Mouse (Mus musculus) cerebellum, adult 2 months (tissue): ENCODE data around the gene Dab2ip.

Experiments
- CTCF ChIP-seq: fragments of 200-500 bp; IDR thresholded peaks from 2 replicates; pipeline ENCODE4 v1.5.1; 2011; ENCODE audit warnings: low read depth, mild to moderate bottlenecking, control low read depth, low read length, moderate library complexity, borderline replicate concordance; ENCODE audit not compliant: insufficient read depth
- POLR2A ChIP-seq: fragments of 200-500 bp; IDR thresholded peaks from 2 replicates; pipeline ENCODE4 v1.6.1; 2011; ENCODE audit warnings: low read length, control low read depth, borderline replicate concordance; ENCODE audit not compliant: insufficient read depth

DNA sequence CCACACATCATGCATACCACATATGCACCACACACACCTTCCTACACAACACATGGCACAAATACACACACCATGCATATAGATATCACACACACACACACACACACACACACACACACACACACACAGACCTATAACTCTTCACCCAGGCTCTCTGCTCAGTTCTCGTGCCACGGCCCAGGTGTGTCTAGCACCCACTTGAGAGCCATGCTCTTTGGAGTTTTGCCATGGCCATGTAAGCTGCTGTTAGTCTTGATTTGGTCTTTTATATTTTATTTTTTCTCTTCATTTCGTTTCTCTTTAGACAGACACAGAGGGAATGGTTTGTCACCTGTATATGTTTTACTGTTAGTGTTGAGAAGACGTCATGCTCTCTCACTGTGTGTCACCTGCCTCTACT lies 76.9 kb downstream of the Dab2ip start:
- TF ChIP-seq CTCF (no peak), POLR2A (no peak)
